Mouse (Mus musculus) testis, postnatal 14 days (tissue): ENCODE data around the gene Vgll4.
"Not testable (repeated sequence)": the region's sequence is repeated elsewhere in the genome, so short reads cannot be mapped to it uniquely, and the experiment has no call there.

Experiments used
- DNase-seq: peaks from one replicate; pipeline ENCODE4 v3.0.0; 2021; ENCODE audit warnings: low spot score

Vgll4 gene

DNA sequence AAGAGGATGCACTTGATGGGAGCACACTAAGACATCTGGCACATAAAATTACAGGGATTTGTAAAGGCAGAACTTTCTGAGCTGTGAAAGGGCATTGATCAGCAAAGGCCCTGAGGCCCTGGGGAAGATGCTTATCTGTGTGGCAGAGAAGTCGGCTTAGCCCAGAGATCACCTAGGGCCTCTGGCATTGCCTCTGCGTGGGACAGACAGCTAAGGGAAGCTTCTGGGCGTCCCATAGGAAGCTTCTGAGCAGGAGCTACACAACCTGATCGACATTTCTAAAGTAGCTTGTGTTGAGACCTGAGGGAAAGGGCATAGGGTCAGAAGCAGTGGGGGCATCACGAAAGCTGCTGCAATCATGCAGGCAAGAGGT is 32.9 kb downstream of the Vgll4 start:
- no peak for DNase-seq

DNA sequence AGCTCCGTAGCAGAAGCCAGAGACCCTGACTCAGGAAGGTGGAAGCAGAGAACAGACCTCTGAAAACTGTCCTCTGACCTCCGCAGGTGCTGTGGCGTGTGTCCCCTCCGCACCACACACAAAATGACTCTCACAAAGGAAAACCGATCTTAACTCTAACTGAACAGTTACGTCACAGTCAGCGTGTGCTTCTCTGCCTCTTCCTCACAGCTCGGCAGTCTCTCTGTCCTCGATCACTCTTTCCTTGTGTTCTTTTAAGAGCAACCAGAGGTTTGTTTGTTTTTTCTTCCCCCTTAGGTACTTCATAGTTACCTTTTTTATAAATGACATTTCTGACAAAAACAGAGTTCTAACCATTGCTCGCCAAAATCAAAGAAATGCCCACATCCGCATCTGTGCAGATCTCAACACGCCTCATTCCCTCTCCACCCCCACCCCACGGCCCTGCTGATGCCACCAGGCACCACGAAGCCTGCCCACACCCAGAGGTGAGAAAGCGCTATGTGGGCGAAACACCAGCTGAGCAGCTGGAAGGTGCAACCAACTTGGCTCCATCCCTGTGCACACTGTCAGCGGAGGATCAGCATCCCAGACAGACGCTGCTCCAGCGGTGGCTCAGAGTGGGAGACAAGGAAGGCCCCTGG is 33.4 kb downstream of the Vgll4 start:
- no peak for DNase-seq

- no peak for DNase-seq
Observed at GRCm38 (mm10) chr6:114935362-114935761, 34.4 kb downstream of the Vgll4 start.

GRCm38 (mm10) chr6:114934045-114934444 is 35.7 kb downstream of the Vgll4 start:
- no peak for DNase-seq

GRCm38 (mm10) chr6:114932991-114933392 is 36.8 kb downstream of the Vgll4 start:
- no peak for DNase-seq

GRCm38 (mm10) chr6:114932116-114932500 is 37.7 kb downstream of the Vgll4 start:
- DNase-seq, result no peak

GRCm38 (mm10) chr6:114931212-114932115 is 38.3 kb downstream of the Vgll4 start:
- no peak for DNase-seq

- DNase-seq, result no peak
Observed at GRCm38 (mm10) chr6:114930646-114931045, 39.1 kb downstream of the Vgll4 start.

- DNase-seq, result peak; percentile 34
Observed at GRCm38 (mm10) chr6:114930038-114930591, 39.7 kb downstream of the Vgll4 start.

- DNase-seq, result no peak
Observed at GRCm38 (mm10) chr6:114929346-114929745, 40.4 kb downstream of the Vgll4 start.

DNA sequence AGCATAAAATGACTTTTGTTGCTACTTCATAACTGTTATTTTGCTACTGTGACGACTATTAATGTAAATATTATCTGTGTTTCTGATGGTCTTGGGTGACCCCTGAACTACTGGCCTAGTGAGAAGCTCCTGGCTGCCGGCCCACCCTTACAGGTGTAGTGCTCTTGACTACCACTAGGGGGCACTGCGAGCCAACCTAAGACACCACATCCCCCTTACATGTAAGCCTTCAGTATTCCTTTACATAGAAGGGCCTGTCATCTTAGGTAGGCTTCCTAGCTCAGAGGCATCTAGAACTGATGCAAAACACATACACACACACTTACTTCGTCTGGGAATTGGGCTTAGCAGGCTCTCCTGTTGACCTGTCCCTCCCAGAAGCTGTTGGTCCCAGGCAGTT is 41.3 kb downstream of the Vgll4 start:
- peak; percentile 36 for DNase-seq

- DNase-seq, result no peak
Observed at GRCm38 (mm10) chr6:114927400-114927799, 42.4 kb downstream of the Vgll4 start.

- peak; percentile 54 for DNase-seq
Observed at GRCm38 (mm10) chr6:114926369-114927157, 43.2 kb downstream of the Vgll4 start.

DNA sequence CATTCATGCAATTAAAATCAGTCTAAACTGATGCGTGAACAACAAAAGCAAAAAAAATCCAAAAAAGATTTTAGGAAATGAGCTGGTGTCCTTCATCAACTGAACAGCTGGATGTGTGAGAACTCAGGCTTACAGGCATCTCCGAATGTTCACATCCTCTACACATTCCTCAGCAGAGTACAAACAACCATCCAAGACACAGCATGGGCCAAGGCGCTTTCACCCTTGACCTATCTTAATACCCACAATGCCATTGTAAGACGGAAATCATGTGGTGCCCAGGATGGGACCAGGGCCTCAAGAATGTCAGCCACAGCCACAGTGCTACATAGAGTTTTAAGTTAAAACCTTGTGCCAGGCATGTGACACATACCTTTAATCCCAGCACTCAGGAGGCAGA is 44.6 kb downstream of the Vgll4 start:
- no peak for DNase-seq

- not testable (repeated sequence) for DNase-seq
Observed at GRCm38 (mm10) chr6:114922355-114923096, 47.3 kb downstream of the Vgll4 start.

- DNase-seq, result peak; percentile 82
Observed at GRCm38 (mm10) chr6:114921632-114922354, 48.0 kb downstream of the Vgll4 start.

DNA sequence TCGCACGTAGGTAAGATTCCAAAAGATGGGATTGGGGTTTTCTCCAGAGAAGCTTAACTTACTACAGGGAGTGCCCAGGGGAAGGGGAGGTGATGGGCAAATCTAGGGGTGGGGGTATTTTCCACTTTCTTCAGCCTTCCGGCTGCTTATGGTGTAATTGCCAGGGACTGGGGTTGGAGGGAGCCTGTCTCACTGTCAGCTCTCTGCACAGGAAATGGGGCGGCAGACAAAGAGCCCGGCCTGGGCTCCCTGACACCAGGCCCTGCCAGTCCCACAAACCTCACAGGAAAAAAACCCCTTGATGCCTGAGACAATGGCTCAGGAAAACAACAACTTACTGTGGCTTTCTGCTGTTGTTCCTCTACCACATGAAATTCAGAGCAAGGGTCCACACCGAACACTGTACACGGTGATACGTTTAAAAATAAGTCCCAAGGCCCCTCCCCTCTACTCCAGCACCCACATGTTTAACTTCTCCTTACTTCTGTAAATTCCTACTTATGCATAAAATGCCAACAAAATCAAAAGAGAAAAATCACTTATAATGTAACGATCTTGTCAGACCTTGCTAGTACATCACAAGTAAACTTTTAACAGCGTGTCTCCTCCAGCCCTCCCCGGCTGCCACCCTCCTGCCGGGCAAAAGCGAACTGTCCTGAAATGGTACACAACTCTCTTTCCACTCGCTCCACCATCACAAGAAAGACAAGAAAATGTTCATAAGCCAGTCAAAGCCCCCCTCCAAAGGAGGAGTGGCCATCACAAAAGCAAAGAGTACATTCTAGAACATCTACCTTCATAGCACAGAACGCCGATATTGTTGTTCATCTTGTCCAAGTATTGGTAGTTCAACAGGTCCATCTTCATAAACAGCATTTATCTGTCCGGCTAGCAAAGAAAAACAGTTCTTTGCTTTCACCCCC is 49.0 kb downstream of the Vgll4 start:
- DNase-seq, result no peak

DNA sequence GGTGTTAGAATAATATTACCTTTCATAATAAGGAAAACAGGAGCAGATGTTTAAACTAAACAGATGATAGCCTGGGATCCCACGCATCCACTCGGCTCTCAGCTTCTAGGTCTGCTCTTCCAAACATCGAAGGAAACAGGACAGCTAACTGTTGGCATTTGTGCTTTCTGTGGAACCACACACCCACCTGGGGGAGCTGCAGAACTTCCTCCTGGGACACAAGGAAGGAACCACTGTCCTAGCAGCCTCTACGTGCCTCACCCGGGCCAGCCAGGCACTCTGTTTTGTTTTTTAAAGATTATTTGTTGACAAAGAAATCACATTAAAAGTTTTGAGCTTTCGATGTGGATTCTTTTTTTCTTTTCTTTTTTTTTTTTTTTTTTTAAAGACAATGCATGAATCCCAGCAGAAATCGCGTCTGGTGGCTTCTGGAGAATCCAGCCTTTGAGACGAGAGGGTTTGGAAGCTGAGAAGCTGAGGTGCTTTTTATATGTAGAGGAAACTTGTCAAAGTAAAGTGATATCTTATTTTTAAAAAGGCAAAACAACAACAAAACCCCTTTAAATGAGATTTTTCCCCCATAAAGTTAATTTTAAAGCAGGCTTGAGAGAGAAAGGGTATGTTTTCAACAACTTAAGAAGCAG is 50.0 kb downstream of the Vgll4 start:
- DNase-seq, result no peak

DNA sequence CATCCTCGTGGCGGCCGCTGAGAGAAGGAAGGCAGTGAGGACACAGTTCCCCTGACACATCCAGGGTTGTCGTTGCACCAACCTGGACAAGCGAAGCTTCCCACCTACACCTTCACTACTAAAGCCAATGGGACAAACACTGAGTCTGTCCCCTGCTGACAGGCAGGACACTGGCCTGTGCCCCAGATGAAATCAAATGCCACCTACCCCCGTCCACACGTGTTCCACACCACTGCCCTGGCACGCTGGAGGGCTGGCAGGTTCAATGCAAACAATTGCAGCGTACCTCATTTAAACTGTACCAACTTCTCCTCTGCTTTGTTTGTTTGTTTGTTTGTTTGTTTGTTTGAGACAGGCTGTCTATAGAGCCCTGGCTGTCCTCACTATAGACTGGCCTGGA is 50.8 kb downstream of the Vgll4 start:
- no peak for DNase-seq
